Comparison of ENCODE assay signal across 8 mouse cellular contexts in genomic region chr6:135323311-135323982, GRCm38 (mm10). TPM values are rescaled to one million over a fixed set of nuclear protein-coding genes. Genes with fewer than 3 reads are reported as not detected.
DNase-seq lines count a peak whose midpoint lies in the region; ATAC-seq and TF ChIP-seq lines count a peak whose summit lies in the region.

No protein-coding gene starts in this region.

- no peak for TF ChIP-seq CTCF in C2C12 (IDR thresholded peaks at IDR 0.05; ENCODE audit: control insufficient read depth, insufficient read depth, insufficient read length)

- H3ac ChIP-seq in C2C12 (ENCODE audit: control insufficient read depth, insufficient read length, low read depth) = peak overlapping the region; percentile 70

- H3K36me3 ChIP-seq in C2C12 (ENCODE audit: control insufficient read depth, insufficient read depth) = no peaks in the 10 kb centered on the region
- no peaks in the 10 kb centered on the region for H3K36me3 ChIP-seq in embryonic facial prominence, embryonic 15.5 days
- no peaks in the 10 kb centered on the region for H3K36me3 ChIP-seq in hindbrain, embryonic 10.5 days
- no peaks in the 10 kb centered on the region for H3K36me3 ChIP-seq in limb, embryonic 13.5 days
- no peaks in the 10 kb centered on the region for H3K36me3 ChIP-seq in midbrain, embryonic 12.5 days

- no peaks in the 10 kb centered on the region for H3K27me3 ChIP-seq in C2C12 (ENCODE audit: control insufficient read depth, insufficient read depth, insufficient read length)
- no peaks in the 10 kb centered on the region for H3K27me3 ChIP-seq in embryonic facial prominence, embryonic 15.5 days
- 0 out of 2 replicates have a peak, but pooled peaks cover 5% of the 10 kb centered on the region for H3K27me3 ChIP-seq in hindbrain, embryonic 10.5 days (ENCODE audit: insufficient read depth, poor library complexity, severe bottlenecking)
- no peaks in the 10 kb centered on the region for H3K27me3 ChIP-seq in limb, embryonic 13.5 days
- no peaks in the 10 kb centered on the region for H3K27me3 ChIP-seq in midbrain, embryonic 12.5 days

- no peak overlapping the region for H3K9ac ChIP-seq in embryonic facial prominence, embryonic 15.5 days
- H3K9ac ChIP-seq in limb, embryonic 13.5 days = no peak overlapping the region
- H3K9ac ChIP-seq in midbrain, embryonic 12.5 days (replicated peaks) = no peak overlapping the region

- H3K9me3 ChIP-seq in embryonic facial prominence, embryonic 15.5 days (replicated peaks) = no peaks in the 10 kb centered on the region
- H3K9me3 ChIP-seq in hindbrain, embryonic 10.5 days = no peaks in the 10 kb centered on the region
- H3K9me3 ChIP-seq in limb, embryonic 13.5 days = no peaks in the 10 kb centered on the region
- H3K9me3 ChIP-seq in midbrain, embryonic 12.5 days = no peaks in the 10 kb centered on the region

- H3K4me1 ChIP-seq in embryonic facial prominence, embryonic 15.5 days = peaks cover 13% of the 10 kb centered on the region
- peaks cover 19% of the 10 kb centered on the region for H3K4me1 ChIP-seq in hindbrain, embryonic 10.5 days (replicated peaks)
- H3K4me1 ChIP-seq in limb, embryonic 13.5 days = peaks cover 17% of the 10 kb centered on the region
- peaks cover 5% of the 10 kb centered on the region; the same call in 1 of the 2 replicates for H3K4me1 ChIP-seq in midbrain, embryonic 12.5 days

- H3K27ac ChIP-seq in embryonic facial prominence, embryonic 15.5 days (replicated peaks) = peak overlapping the region; percentile 65
- peak overlapping the region; percentile 56 for H3K27ac ChIP-seq in hindbrain, embryonic 10.5 days
- H3K27ac ChIP-seq in limb, embryonic 13.5 days = peak overlapping the region; percentile 48
- H3K27ac ChIP-seq in midbrain, embryonic 12.5 days (replicated peaks) = no peak overlapping the region; the same call in 1 of the 2 replicates

- peak; percentile 61 for DNase-seq in adrenal gland, postnatal 10 days
- DNase-seq in hindbrain, embryonic 10.5 days (ENCODE audit: low spot score) = peak; percentile 27
- DNase-seq in thymus, adult 18-20 months = peak; percentile 70 to 74
- no peak for DNase-seq in left cerebral cortex, adult 18-20 months (ENCODE audit: low spot score in 2 of 2)

- no peak overlapping the region for H3K4me3 ChIP-seq in C2C12 (ENCODE audit: insufficient read depth, poor library complexity, severe bottlenecking)
- H3K4me3 ChIP-seq in embryonic facial prominence, embryonic 15.5 days (replicated peaks) = no peak overlapping the region
- H3K4me3 ChIP-seq in hindbrain, embryonic 10.5 days = no peak overlapping the region
- H3K4me3 ChIP-seq in limb, embryonic 13.5 days = no peak overlapping the region
- no peak overlapping the region for H3K4me3 ChIP-seq in midbrain, embryonic 12.5 days

- H3K4me2 ChIP-seq in embryonic facial prominence, embryonic 15.5 days (replicated peaks) = peak overlapping the region; percentile 24; the same call in 1 of the 2 replicates
- peak overlapping the region; percentile 46 for H3K4me2 ChIP-seq in limb, embryonic 13.5 days (replicated peaks)
- no peak overlapping the region for H3K4me2 ChIP-seq in midbrain, embryonic 12.5 days (replicated peaks)

- 34% methylated on average over 16 of the region's 16 CpGs for WGBS in embryonic facial prominence, embryonic 15.5 days
- WGBS in hindbrain, embryonic 10.5 days = 50% methylated on average over 16 of the region's 16 CpGs
- 52% methylated on average over 16 of the region's 16 CpGs for WGBS in limb, embryonic 13.5 days
- WGBS in midbrain, embryonic 12.5 days = 63% methylated on average over 16 of the region's 16 CpGs

- no peaks in the 10 kb centered on the region for H3K79me3 ChIP-seq in C2C12 (ENCODE audit: low read depth)

- ATAC-seq in embryonic facial prominence, embryonic 15.5 days (ENCODE audit: insufficient number of reproducible peaks, low FRiP score, low TSS enrichment, low read depth) = peak; percentile 77
- peak; percentile 68 for ATAC-seq in limb, embryonic 13.5 days (ENCODE audit: low FRiP score, low read depth)
- ATAC-seq in midbrain, embryonic 12.5 days (ENCODE audit: low FRiP score, low read depth) = 0 out of 2 replicates have a peak, but pooled peaks have one; percentile 23

- H3K79me2 ChIP-seq in C2C12 (ENCODE audit: control insufficient read depth, insufficient read depth) = no peaks in the 10 kb centered on the region

TF ChIP-seq in C2C12, 6 proteins besides CTCF, POLR2A, EP300 and RAD21:
- no peak for TF ChIP-seq USF1 (IDR thresholded peaks at IDR 0.05; ENCODE audit: low read depth)
- TF ChIP-seq CEBPB (IDR thresholded peaks at IDR 0.05; ENCODE audit: low read depth) = no peak
- TF ChIP-seq MAX (IDR thresholded peaks at IDR 0.05) = no peak
- no peak for TF ChIP-seq MYOG (IDR thresholded peaks at IDR 0.05; ENCODE audit: control insufficient read depth, extremely low read depth, insufficient read length)
- TF ChIP-seq FOSL1 (IDR thresholded peaks at IDR 0.05; ENCODE audit: insufficient read depth, low read length, poor library complexity, severe bottlenecking) = peak; percentile 61
- TF ChIP-seq MYOD1 (IDR thresholded peaks at IDR 0.05; ENCODE audit: control insufficient read depth, insufficient read length, low read depth) = peak; percentile 43

RNA-seq across cellular contexts. Expression of gene Pbp2, which starts 13.2 kb away (rescaled TPM):
- polyA plus RNA-seq in C2C12 (2012; fragmentation: generic; extraction: Trizol) = 0.41 TPM
- not detected for total RNA-seq in adrenal gland, postnatal 10 days (2021)
- 0.91 and 1.5 TPM in 2 replicates for polyA plus RNA-seq in embryonic facial prominence, embryonic 15.5 days (2015; fragmentation: Nextera tagmentation; extraction: Ambion mirVana)
- 0.29 TPM in 1 of 2 replicates, not detected in the other for polyA plus RNA-seq in hindbrain, embryonic 10.5 days (2016; fragmentation: Nextera tagmentation; extraction: Ambion mirVana)
- polyA plus RNA-seq in limb, embryonic 13.5 days (2015; fragmentation: Nextera tagmentation; extraction: Ambion mirVana) = 0.25 TPM in 1 of 2 replicates, not detected in the other
- not detected in 2 replicates for polyA plus RNA-seq in midbrain, embryonic 12.5 days (2016; fragmentation: Nextera tagmentation; extraction: Ambion mirVana)
- total RNA-seq in left cerebral cortex, adult 18-20 months (2021) = not detected

RNA-seq across cellular contexts. Expression of gene Emp1, which starts 38.9 kb away (rescaled TPM):
- polyA plus RNA-seq in C2C12 (2012; fragmentation: generic; extraction: Trizol) = 222 TPM
- 10 to 100 TPM; 89.8 to 92.9 TPM for total RNA-seq in adrenal gland, postnatal 10 days (2021)
- 172 and 177 TPM in 2 replicates for polyA plus RNA-seq in embryonic facial prominence, embryonic 15.5 days (2015; fragmentation: Nextera tagmentation; extraction: Ambion mirVana)
- polyA plus RNA-seq in hindbrain, embryonic 10.5 days (2016; fragmentation: Nextera tagmentation; extraction: Ambion mirVana) = 6.2 and 10.5 TPM in 2 replicates
- polyA plus RNA-seq in limb, embryonic 13.5 days (2015; fragmentation: Nextera tagmentation; extraction: Ambion mirVana) = 123 and 127 TPM in 2 replicates
- 11.6 and 16.8 TPM in 2 replicates for polyA plus RNA-seq in midbrain, embryonic 12.5 days (2016; fragmentation: Nextera tagmentation; extraction: Ambion mirVana)
- 1 to 10 TPM; 3.4 to 6.6 TPM for total RNA-seq in left cerebral cortex, adult 18-20 months (2021)

Comparison
In these comparisons a context has a peak if more than half of its experiments do, and no peak if none do; other contexts are left out.
1. DNase-seq: peak in adrenal gland, postnatal 10 days (single experiment), hindbrain, embryonic 10.5 days (single experiment) and thymus, adult 18-20 months (2 of 2); none in left cerebral cortex, adult 18-20 months (0 of 2).
2. ATAC-seq: peak in every context shown above with its lines; median percentile 77 in embryonic facial prominence, embryonic 15.5 days; 68 in limb, embryonic 13.5 days; 23 in midbrain, embryonic 12.5 days.